Mouse (Mus musculus) mammary gland, adult 2 months (tissue): ENCODE measurements around the gene Aox2. TPM values are rescaled to one million over a fixed set of nuclear protein-coding genes. Genes with fewer than 3 reads are reported as not detected.

ENCODE experiments used
- polyA plus RNA-seq: library from polyadenylated mRNA; depleted of rRNA; stranded (reverse); fragments of >200 nt; gene quantifications from 2 replicates; pipeline ENCODE4 v1.2.3, GENCODE M21; 2012; ENCODE audit warnings: low replicate concordance; rRNA removed

The Aox2 gene
- 0.03 TPM in 1 of 2 replicates, not detected in the other for polyA plus RNA-seq

DNA sequence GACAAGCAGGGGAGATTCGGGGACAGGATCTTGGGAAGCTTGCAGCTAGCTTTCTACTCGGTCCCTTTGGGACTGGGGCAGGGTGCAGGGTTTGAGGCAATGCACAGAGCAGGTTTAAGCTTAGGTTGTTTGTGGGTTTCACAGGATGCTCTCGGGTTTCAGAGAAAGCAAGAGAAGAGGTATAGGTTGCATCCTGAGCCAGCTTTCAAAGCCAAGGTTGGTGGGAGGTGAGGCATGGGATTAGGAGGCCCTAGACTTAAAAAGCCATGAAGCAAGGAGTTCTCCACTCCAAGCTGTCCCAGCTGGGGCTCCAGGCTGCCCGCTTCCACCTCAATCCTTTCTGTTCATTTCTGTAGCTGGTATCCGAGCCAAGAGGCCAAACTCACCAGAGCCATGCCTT, at the start of gene Aox2:
Gene Aox2 (plus strand): TSS at position 301 of the 400 bp plus-strand sequence.

GRCm38 (mm10) chr1:58392652-58393283, 114.6 kb downstream of the Aox2 start, which contains the start of gene Bzw1:
Gene Bzw1, plus strand, starts transcription at chr1:58392898.

DNA sequence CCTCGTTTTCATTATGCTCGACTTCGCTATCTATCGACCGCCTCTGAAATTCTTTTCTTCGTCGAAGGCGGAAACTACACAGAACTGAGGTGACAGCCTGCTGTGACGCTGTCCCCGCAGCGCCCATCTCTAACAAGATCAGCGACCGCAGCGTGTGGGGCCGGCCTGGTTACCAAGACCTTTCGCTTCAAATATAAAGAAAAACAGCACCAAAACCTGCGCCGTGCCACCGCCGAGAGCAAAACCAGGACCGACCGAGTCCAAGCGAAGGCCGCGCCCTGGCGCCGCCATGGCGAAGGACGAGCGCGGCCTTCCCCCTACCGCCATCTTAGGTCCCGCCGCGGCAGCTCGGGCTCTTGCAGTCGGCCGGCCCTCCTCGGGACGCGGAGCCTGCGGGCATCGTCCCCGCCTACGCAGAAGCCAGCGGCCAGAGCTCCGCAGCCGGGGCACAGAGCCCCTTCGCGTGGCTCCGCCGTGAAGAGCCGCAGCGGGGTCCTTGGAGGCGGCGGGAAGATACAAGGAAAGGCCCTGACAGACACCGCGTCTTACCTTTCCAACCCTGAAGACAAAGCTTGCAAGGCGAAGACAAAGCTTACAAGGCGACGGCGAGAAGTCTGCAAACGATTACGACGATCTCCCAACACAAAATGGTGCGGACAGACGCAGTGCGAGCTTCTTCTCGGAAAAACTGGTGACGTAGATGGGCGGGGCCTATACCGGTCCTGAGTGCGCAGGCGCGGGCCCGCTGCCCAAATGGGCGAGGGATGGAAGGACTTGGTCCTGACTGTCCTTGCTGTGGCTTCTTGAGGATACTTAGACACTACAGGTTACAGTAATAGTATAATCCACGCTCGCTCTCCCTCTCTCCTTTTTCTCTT, 145.5 kb downstream of the Aox2 start, which contains the start of gene Clk1:
Gene Clk1 (minus strand): TSS at position 696 of the 878 bp plus-strand sequence.

Other genes starting within 250 kb of the Aox2 start
- gene Aox1, start 248.4 kb upstream of the Aox2 start, polyA plus RNA-seq: 10.2 and 22.9 TPM in 2 replicates
- 1.1 and 1.9 TPM in 2 replicates for gene Aox3, start 165.2 kb upstream of the Aox2 start, polyA plus RNA-seq
- 0.46 TPM in 1 of 2 replicates, not detected in the other for gene Aox4, start 67.9 kb upstream of the Aox2 start, polyA plus RNA-seq
- gene Bzw1, start 114.6 kb downstream of the Aox2 start, polyA plus RNA-seq: 16.4 and 29.5 TPM in 2 replicates
- gene Clk1, start 145.7 kb downstream of the Aox2 start, polyA plus RNA-seq: 34.1 and 79.6 TPM in 2 replicates
- gene Nif3l1, start 166.8 kb downstream of the Aox2 start, polyA plus RNA-seq: 11.1 and 23.2 TPM in 2 replicates
- gene Ppil3, start 167.2 kb downstream of the Aox2 start, polyA plus RNA-seq: 12.8 and 34.1 TPM in 2 replicates
- 10.4 and 17.2 TPM in 2 replicates for gene Orc2, start 226.8 kb downstream of the Aox2 start, polyA plus RNA-seq